Mouse (Mus musculus) limb, embryonic 11.5 days (tissue): Measurements from ENCODE around the gene Wdr17. TPM values are rescaled to one million over a fixed set of nuclear protein-coding genes. Genes with fewer than 3 reads are reported as not detected.

Experiments used
- ATAC-seq: fragments of 200-750 bp; cut with Nextera tagmentation; 2 replicates; pipeline ENCODE4 v1.8.0; 2017; ENCODE audit warnings: low read depth; ENCODE audit not compliant: insufficient number of reproducible peaks, low FRiP score, low TSS enrichment
- DNase-seq: peaks from one replicate; pipeline ENCODE4 v3.0.0-alpha.2; 2015; ENCODE audit warnings: low spot score
- H3K27ac ChIP-seq: fragments of 300-500 bp; sonication (generic); replicated peaks from 2 replicates; pipeline ENCODE4 v1.5.1; 2014; ENCODE audit warnings: low read depth, mild to moderate bottlenecking, low read length
- H3K27me3 ChIP-seq: fragments of 300-500 bp; sonication (generic); 2 replicates; pipeline ENCODE4 v1.6.1; 2014; ENCODE audit warnings: mild to moderate bottlenecking, low read length, mixed read lengths; ENCODE audit not compliant: control insufficient read depth, insufficient read depth
- H3K36me3 ChIP-seq: fragments of 300-500 bp; sonication (generic); 2 replicates; pipeline ENCODE4 v1.6.1; 2014; ENCODE audit warnings: mild to moderate bottlenecking, low read length, moderate library complexity, mixed read lengths; ENCODE audit not compliant: control insufficient read depth, insufficient read depth
- H3K4me1 ChIP-seq: fragments of 300-500 bp; sonication (generic); 2 replicates; pipeline ENCODE4 v1.6.1; 2014; ENCODE audit warnings: low read length, mixed read lengths; ENCODE audit not compliant: control insufficient read depth, insufficient read depth
- H3K4me2 ChIP-seq: fragments of 300-500 bp; sonication (generic); 2 replicates; pipeline ENCODE4 v1.6.1; 2014; ENCODE audit warnings: low read depth, mild to moderate bottlenecking, moderate library complexity; ENCODE audit not compliant: severe bottlenecking
- H3K4me3 ChIP-seq: fragments of 300-500 bp; sonication (generic); 2 replicates; pipeline ENCODE4 v1.5.1; 2014; ENCODE audit warnings: low read depth, low read length
- H3K9ac ChIP-seq: fragments of 300-500 bp; sonication (generic); 2 replicates; pipeline ENCODE4 v1.6.1; 2014; ENCODE audit warnings: mild to moderate bottlenecking, low read length
- H3K9me3 ChIP-seq: fragments of 300-500 bp; sonication (generic); 2 replicates; pipeline ENCODE4 v1.6.1; 2016; ENCODE audit warnings: low read length; ENCODE audit not compliant: control insufficient read depth
- WGBS: fragments of 180-500 bp; shearing (Covaris S2); extraction: QIAGEN DNeasy Blood & Tissue Kit; methylation state at CpG from one replicate; pipeline ENCODE4 v1.1.7; 2014; 5-methylcytosine and 5-hydroxymethylcytosine counted together
- polyA plus RNA-seq: library from polyadenylated mRNA; unstranded; fragments of >200 nt; fragmentation: Nextera tagmentation; extraction: Ambion mirVana; gene quantifications from 2 replicates; pipeline ENCODE4 v1.2.1, GENCODE M21; 2014

Gene Wdr17
- polyA plus RNA-seq, 1 experiment from 2014 or later = 1.6 TPM

GRCm38 (mm10) chr8:54822956-54823355, 64.0 kb downstream of the Wdr17 start:
- Histone ChIP-seq H3K27me3 (no peaks in the 10 kb centered on the region), H3K4me3 (no peak overlapping the region), H3K36me3 (no peaks in the 10 kb centered on the region), H3K4me2 (no peak overlapping the region), H3K27ac (no peak overlapping the region), H3K9ac (no peak overlapping the region), H3K4me1 (no peaks in the 10 kb centered on the region), H3K9me3 (no peaks in the 10 kb centered on the region)
- WGBS = 91% methylated on average over 5 of the region's 5 CpGs
- no peak for ATAC-seq
- DNase-seq = no peak

GRCm38 (mm10) chr8:54818651-54819050, 68.3 kb downstream of the Wdr17 start:
- H3K9me3 ChIP-seq = no peaks in the 10 kb centered on the region
- H3K36me3 ChIP-seq = no peaks in the 10 kb centered on the region
- no peak for DNase-seq
- H3K27me3 ChIP-seq = no peaks in the 10 kb centered on the region
- no peak overlapping the region for H3K4me3 ChIP-seq
- ATAC-seq = no peak
- no peak overlapping the region for H3K9ac ChIP-seq
- H3K4me1 ChIP-seq = no peaks in the 10 kb centered on the region
- no peak overlapping the region for H3K4me2 ChIP-seq
- H3K27ac ChIP-seq = no peak overlapping the region

- H3K4me3 ChIP-seq = no peak overlapping the region
- no peaks in the 10 kb centered on the region for H3K9me3 ChIP-seq
- ATAC-seq (no peak), DNase-seq (no peak)
- H3K9ac ChIP-seq = no peak overlapping the region
- no peaks in the 10 kb centered on the region for H3K36me3 ChIP-seq
- WGBS = 85% methylated on average over 6 of the region's 6 CpGs
- H3K4me2 ChIP-seq = no peak overlapping the region
- no peaks in the 10 kb centered on the region for H3K27me3 ChIP-seq
- H3K27ac ChIP-seq = no peak overlapping the region
- no peaks in the 10 kb centered on the region for H3K4me1 ChIP-seq
Measured at GRCm38 (mm10) chr8:54808217-54808616, 78.8 kb downstream of the Wdr17 start.

- 89% methylated on average over 6 of the region's 6 CpGs for WGBS
Measured at GRCm38 (mm10) chr8:54806173-54806572, 80.8 kb downstream of the Wdr17 start.

GRCm38 (mm10) chr8:54792699-54793061, 94.3 kb downstream of the Wdr17 start:
- DNase-seq (no peak), ATAC-seq (no peak)
- no peaks in the 10 kb centered on the region for H3K4me1 ChIP-seq
- H3K9ac ChIP-seq = no peak overlapping the region
- WGBS = 85% methylated on average over 2 of the region's 2 CpGs
- H3K27ac ChIP-seq = no peak overlapping the region
- no peak overlapping the region for H3K4me3 ChIP-seq
- H3K9me3 ChIP-seq = no peaks in the 10 kb centered on the region
- no peak overlapping the region for H3K4me2 ChIP-seq
- no peaks in the 10 kb centered on the region for H3K27me3 ChIP-seq
- H3K36me3 ChIP-seq = no peaks in the 10 kb centered on the region

More at GRCm38 (mm10) chr8:54806173-54806572, 80.8 kb downstream of the Wdr17 start:
- no peaks in the 10 kb centered on the region for H3K36me3 ChIP-seq
- DNase-seq (no peak), ATAC-seq (no peak)
- no peak overlapping the region for H3K9ac ChIP-seq
- H3K27ac ChIP-seq = no peak overlapping the region
- H3K4me1 ChIP-seq = no peaks in the 10 kb centered on the region
- no peak overlapping the region for H3K4me2 ChIP-seq
- no peaks in the 10 kb centered on the region for H3K9me3 ChIP-seq
- H3K4me3 ChIP-seq = no peak overlapping the region
- H3K27me3 ChIP-seq = no peaks in the 10 kb centered on the region

- Histone ChIP-seq H3K4me1 (no peaks in the 10 kb centered on the region), H3K4me2 (no peak overlapping the region), H3K9ac (no peak overlapping the region), H3K9me3 (no peaks in the 10 kb centered on the region), H3K27me3 (no peaks in the 10 kb centered on the region), H3K4me3 (no peak overlapping the region), H3K27ac (no peak overlapping the region), H3K36me3 (no peaks in the 10 kb centered on the region)
- no peak for ATAC-seq
- WGBS = 81% methylated on average over 2 of the region's 2 CpGs
- no peak for DNase-seq
Measured at GRCm38 (mm10) chr8:54791858-54792698, 94.9 kb downstream of the Wdr17 start.

- peak; percentile 84 for ATAC-seq
- no peaks in the 10 kb centered on the region for H3K36me3 ChIP-seq
- no peaks in the 10 kb centered on the region for H3K9me3 ChIP-seq
- peak overlapping the region; percentile 84 for H3K4me2 ChIP-seq
- DNase-seq = peak; percentile 74
- H3K4me3 ChIP-seq = peak overlapping the region; percentile 30; the same call in 1 of the 2 replicates
- H3K4me1 ChIP-seq = no peaks in the 10 kb centered on the region
- H3K27ac ChIP-seq = no peak overlapping the region
- 12% methylated on average over 16 of the region's 16 CpGs for WGBS
- H3K27me3 ChIP-seq = no peaks in the 10 kb centered on the region
- peak overlapping the region; percentile 41; the same call in 1 of the 2 replicates for H3K9ac ChIP-seq
Measured at GRCm38 (mm10) chr8:54780134-54780942, 106.6 kb downstream of the Wdr17 start.

- Histone ChIP-seq H3K27ac (no peak overlapping the region), H3K4me3 (peak overlapping the region; percentile 30), H3K36me3 (no peaks in the 10 kb centered on the region), H3K9ac (peak overlapping the region; percentile 41; the same call in 1 of the 2 replicates), H3K9me3 (no peaks in the 10 kb centered on the region), H3K4me2 (peak overlapping the region; percentile 84), H3K4me1 (no peaks in the 10 kb centered on the region), H3K27me3 (no peaks in the 10 kb centered on the region)
- ATAC-seq = peak; percentile 33; the same call in 1 of the 2 replicates
- DNase-seq = peak; percentile 58
- WGBS = under 1% methylated on average over 23 of the region's 23 CpGs
Measured at GRCm38 (mm10) chr8:54779317-54780133, 107.5 kb downstream of the Wdr17 start.
